Mouse (Mus musculus) T-helper 2 cell (primary cell): Measurements from ENCODE around the gene Tkt.
"Not testable (repeated sequence)": the region's sequence is repeated elsewhere in the genome, so short reads cannot be mapped to it uniquely, and the experiment has no call there.

Experiments
- in situ Hi-C: fragments of 300-600 bp; cut with MboI, MseI; formaldehyde crosslinking; loops from one replicate; pipeline ENCODE4 v1.15.1; 2025; ENCODE audit warnings: high pct_unique_total_duplicates

The Tkt gene

DNA sequence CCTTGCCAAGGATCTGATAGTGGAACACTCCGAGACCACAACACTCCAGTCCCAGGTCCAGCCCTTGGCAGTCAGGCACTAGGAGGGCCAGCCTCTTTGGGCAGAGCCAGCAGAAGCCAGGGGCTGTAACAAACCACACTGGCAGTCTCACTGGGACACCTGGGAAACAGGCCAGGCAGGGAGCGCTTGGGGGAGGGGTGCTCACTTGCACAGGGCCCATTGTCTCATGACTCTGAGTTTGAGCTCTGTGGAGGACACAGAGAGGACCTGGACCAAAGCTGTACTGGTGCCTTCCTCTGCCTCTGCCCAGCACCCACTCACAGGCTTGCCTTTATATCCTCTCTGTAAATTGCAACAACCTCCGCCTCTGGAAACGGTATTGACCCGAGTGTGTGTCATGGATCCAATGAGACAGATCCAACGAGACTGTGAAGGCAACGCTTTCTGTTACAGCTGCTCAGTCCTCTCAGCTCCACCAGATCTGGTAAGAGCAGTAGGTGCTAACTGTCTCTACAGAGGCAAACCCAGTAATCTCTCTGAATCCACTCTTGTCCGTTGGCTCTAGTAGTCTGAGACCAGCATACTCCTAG lies at the start of gene Tkt:
Gene Tkt (plus strand): TSS at position 229 of the 590 bp plus-strand sequence.
- in situ Hi-C loops = no loop called here

DNA sequence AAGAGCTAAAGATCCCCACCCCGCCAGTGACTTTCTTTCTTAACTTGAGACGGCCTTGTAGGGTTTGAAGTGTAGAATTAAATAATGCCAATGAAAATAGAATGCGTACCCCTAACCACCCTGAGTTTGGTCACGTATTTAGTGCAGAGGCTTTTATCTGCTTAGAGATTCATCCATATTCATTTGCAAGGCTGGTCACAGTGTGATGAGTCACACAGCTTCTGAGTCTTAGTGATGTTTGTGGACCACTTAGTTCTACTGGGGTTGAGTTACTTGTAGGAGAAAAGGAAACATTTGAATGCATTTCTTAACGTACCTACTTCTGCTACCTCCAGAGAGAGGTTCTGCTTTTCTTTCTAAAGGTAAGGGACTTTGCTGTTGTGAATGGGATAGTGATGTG lies 43.2 kb upstream of the Tkt start:
- in situ Hi-C loops = no loop called here

DNA sequence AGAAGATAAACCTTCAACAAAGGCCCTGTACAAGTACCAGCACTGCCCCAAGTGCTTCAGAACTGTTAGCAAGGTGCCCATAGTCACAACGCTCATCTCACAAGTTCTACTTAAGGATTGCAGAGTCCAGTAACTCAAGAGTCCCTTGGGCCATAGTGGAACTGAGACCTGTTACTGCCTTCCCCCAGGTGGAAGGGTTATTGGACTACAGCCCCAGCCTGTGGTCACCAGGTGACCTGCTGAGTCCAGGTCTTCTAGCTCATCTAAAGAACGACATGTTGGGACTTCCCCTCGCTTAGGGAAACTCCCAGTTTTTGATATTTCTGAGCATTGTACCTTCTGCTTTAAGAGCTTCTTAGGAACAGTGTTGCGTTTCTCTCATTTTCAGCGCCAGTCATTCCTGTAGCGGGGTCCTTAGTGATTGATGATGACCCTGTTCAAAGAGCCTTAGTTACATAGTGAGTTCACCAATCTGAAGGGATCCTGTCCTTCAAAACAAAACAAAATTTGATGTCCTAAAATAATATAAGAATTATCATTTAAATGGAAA lies 37.9 kb upstream of the Tkt start:
- in situ Hi-C loops = no loop called here

DNA sequence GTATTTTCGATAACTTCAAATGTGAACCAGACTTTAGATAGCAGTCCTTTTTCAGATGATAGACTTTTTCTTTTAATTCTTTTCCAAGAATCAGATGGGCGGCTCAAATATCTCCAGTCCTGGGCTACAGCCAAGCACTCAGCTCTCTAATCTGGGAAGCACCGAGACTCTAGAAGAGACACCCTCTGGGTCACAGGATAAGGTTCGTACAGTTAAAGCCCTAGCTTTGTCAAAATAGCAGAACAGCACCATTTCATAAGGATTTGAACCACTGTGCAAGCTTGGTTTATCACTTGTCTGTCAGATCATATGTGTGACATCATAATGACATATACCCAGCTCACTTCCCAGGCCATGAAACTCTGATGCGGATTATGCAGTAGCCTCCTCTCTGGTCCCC lies 35.3 kb upstream of the Tkt start:
- in situ Hi-C loops = no loop called here

DNA sequence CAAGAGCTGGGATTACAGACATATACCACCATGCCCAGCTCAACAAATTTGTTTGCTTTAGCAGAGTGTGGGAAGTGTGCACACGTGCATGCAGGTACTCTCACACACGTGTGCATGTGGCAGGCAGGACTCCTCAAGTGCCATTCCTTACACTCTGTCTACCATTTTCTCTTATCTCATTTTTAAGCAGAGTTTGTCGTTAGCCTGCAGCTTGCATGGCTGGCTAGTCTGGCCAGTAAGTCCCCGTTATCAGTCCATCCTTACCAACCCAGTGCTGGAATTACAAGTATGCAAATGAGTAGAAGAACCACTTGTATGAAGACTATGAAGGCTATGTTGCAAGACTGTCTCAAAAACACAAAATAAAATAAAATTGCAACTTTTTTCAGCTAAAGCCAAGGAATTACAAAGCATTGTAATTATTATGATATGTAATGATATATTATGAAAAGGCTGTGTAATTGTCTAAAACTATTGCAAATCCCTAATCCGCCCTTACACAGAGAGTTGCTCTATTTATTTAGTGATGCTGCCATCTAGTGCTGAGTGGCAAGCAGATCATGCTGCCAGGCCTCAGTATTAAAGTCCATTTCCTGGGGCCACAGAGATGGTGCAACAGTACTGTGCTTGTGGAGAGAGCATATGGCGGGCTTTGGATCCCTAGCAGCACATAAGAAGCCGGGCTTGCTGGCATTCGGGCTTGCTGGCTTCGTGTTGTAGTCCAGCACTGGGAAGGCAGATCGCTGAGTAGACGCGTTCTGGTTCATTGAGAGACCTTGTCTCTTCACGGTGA lies 32.0 kb upstream of the Tkt start:
- in situ Hi-C loops = no loop called here

DNA sequence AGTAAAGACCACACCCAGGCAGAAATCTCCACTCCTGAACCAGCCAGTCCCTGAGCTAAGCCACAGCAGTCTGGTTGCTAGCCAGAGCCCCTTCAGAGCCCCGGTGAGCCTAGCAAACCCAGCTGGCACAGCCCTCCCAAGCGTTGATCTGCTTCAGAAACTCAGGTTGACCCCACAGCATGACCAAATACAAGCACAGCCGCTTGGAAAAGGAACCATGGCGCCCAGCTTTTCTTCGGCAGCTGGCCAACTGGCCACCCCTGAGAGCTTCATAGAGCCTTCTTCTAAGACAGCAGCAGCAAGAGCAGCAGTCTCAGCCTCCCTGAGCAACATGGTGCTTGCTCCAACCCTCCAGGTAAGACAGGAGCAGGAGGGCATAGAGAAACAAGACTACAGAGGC lies 28.8 kb upstream of the Tkt start:
- in situ Hi-C loops = no loop called here

DNA sequence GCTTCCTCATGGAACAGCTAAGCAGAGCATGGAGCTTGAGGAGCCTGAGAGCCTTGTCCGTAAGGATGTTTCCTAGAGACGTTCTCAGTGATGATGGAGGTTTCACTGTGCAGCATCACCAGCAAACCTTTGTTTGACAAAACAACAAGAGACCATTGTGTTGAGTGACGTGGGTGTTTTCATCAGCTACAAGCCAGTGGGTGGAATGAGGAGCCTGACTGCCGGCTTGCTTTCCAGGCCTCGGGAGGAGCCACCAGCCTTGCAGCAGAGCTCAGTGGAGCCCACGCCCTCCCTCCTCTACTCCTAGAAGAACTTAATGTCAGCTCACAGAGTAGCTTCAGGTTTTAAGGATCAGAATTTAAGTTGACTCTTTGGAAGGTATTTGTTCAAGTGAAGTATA lies 24.8 kb upstream of the Tkt start:
- in situ Hi-C loops = no loop called here

DNA sequence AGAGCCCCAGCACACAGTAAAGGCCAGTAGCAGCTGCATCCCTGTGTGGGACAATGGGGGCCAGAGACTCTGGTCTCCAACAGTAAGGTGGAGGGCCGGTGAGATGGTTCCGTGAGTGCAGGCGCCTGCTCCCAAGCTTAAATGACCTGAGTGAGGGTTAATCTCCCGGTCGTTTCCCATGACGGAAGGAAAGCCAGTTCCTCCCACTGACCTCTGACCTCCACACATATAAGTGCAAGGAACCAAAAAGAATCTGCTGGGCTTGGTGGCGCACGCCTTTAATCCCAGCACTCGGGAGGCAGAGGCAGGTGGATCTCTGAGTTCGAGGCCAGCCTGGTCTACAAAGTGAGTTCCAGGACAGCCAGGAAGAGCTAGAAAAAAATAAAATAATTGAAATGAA lies 19.8 kb upstream of the Tkt start:
- in situ Hi-C loops = no loop called here

DNA sequence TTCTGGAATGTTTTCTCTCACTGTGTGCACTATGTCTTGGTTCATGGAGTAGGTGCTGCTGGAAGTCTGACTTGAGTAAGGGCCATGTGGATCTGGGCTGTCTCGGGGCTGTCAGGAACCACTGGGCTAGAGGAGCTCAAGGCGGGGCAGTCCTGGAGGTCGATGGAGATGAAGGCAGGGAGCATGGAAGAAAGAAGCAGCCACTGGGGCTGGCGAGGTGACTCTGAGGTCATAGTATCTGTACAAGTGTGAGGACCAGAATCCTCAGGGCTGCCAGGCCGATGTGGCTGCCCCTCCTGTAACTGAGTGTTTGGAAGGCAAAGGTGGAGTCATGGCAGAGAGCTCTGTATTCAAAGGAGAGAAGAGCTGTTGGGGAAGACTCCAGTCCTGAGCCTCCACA lies 19.2 kb upstream of the Tkt start:
- in situ Hi-C loops = no loop called here

DNA sequence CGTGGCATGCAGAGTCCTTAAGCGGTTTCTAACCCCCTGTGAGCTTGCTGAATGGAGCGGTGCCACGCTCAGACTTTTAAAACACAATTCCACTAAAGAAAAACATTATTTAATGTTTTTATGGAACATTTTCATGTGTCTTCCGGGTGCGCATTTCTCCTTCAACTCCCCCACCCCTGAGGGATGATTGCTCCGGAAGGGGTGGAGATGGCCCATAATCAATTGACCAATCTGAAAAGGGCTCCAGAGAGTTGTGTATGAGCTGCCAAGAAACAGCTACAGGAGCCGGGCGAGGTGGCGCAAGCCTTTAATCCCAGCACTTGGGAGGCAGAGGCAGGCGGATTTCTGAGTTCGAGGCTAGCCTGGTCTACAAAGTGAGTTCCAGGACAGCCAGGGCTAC lies 18.7 kb upstream of the Tkt start:
- in situ Hi-C loops = no loop called here

DNA sequence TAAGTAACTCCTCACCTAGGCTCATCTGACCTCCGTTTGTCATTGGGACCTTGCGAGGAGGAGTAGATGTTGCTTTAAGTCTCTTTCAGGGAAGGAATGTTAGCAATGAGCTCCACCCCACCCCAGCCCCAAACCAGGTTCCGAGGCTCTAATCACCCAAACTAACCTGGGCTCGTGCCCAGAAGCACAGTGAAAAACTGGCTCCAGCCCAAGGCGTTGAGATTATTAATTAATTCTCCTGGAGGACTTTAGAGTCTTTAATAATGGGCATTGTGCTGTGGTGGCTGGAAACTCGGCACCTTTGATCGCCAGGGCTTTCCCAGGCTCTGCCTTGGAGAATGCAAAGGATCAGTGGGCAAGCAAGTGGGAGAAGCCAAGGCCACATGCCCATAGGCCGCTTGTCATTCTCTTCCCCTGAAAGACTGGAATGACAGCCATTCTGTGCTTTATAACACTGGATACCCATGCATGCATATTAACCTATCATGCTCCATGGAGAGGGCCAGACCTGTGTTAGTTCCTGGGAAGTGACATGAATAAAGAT lies 17.4 kb upstream of the Tkt start:
- in situ Hi-C loops = loop anchor here (10.0 kb wide), 1 partner anchor 316 kb away; no protein-coding TSS in a partner anchor

DNA sequence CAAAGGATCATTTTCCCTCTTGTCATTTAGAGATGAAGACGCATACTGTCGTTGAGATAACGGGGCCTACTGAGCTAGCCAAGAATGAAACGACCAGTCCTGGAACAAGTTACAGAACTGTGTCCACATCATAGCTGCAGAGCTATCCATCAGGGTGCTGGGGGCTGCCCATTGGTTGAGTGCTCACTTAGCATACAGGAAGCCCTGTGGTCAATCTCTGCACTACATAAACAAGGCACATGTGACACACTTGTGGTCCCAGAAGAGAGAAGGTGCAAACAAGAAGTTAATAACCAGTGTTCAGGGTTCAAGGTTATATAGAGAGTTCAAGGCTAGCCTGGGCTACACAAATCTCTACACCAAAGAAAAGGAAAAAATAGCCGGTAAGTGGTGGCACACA lies 16.7 kb upstream of the Tkt start:
- in situ Hi-C loops = loop anchor here (10.0 kb wide), 1 partner anchor 317 kb away; no protein-coding TSS in a partner anchor

DNA sequence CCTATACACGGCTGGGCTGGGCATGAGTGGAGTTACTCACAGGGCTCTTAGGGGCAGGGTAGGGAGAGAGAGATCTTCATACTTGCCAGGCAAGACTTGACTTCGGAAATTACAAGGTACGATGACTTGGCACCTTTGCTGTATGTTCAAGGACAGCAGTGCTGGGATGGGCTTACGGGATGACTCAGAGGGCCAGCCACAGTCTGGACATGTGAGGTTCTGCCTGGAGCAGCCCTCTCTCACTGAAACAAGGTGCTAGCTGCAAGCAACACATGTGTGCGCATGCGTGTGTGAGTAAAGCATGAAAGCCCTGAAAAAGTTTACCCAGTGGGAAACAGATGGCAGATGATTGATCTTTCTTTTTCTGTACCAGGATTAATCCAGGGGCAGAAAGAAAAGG lies 16.3 kb upstream of the Tkt start:
- in situ Hi-C loops = loop anchor here (10.0 kb wide), 1 partner anchor 317 kb away; no protein-coding TSS in a partner anchor

DNA sequence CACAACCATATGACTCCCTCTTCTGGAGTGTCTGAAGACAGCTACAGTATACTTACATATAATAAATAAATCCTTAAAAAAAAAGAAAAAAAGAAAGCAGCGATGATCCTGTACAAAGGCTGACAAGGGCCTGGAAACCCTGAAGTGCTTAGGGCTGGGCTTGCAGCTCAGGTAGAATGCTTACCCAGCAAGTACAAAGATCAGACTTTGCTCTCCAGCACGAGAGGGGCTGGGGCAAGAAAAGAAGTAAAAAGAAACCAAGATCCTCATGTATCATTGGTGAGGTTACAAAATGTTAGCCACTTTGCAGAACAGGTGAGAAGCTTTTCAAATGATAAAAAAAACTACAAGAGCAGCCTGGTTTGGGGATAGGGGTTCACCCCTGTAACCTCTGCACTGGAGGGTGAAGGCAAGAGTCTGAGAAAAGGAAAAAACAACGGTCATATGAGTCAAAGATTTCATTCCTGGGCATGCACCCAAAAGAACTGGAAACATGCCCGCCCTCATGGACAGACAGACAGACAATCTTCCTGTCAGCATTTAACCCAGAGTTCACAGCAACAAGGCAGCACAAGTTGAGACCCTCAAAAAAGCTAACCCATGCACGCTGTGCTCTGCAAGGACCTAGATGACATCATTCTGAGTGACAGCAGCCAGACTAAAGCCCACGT lies 14.2 kb upstream of the Tkt start:
- in situ Hi-C loops = loop anchor here (10.0 kb wide), 1 partner anchor 319 kb away; no protein-coding TSS in a partner anchor

DNA sequence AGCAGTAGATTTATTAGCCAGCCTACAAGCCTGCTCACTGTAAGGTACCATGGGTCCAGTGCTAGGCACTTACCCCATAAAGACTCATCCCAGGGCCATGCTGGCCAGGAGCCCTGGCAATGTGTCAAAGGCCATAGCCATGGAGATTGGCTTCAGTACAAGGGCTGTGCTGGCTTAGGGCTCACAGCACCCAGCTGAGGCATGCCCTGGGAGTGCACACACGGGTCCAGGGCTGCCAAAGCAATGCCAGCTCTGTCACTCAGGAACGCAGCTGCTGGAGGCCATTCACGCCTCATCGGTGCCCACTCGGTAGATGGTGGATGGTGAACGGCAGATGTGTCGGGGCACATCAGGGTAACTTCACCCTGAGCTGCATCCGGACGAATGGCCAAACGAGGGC lies 6.6 kb upstream of the Tkt start:
- in situ Hi-C loops = no loop called here

DNA sequence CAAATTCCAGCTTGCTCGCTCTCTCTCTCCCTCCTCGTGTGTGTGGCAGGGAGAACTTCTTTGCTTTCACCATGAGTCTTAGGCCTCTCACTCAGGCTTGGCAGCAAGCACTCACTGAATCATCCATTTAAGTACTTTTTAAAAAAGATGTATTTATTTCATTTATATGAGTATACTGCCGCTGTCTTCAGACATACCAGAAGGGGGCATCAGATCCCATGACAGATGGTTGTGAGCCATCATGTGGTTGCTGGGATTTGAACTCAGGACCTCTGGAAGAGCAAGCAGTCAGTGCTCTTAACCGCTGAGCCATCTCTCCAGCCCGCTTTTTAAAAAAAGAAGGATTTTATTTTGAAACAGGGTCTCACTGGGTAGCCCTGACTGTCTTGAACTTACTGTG lies 4.8 kb upstream of the Tkt start:
- in situ Hi-C loops = not testable (repeated sequence)

DNA sequence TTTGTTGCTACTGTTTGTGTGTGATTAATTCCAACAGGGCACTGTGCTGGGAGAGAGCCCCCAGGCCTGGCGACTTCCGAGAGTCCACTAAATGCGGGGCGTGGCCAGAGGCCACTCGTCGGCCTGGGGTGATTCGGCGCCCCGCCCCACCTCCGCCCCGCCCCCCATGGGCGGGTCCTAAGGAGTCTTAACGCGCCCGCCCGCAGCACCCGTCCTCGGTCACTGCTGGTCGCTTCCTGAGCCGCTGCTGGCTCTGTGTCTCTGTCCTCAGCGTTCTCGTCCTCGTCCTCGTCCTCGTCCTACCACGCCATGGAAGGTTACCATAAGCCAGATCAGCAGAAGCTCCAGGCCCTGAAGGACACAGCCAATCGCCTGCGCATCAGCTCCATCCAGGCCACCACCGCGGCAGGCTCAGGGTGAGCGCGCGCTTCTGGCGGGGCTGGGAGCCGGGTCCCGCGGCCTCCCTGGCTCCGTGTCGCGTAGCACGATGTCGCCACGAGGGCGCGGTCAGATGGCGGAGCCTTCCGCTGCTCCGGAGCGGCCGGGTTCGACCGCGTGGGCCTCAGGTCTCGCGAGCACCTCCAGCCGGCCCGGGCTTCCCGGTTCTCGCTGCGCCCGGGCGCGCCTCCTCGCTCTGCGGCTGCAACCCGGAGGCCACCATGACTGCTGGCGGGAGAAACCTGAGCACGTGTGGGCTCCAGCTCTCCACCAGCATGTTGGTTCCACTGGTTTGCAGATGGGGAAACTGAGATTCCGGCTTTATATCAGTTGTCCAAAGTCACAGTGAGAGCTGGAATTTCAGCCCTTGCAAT lies 1.0 kb downstream of the Tkt start:
- in situ Hi-C loops = no loop called here

DNA sequence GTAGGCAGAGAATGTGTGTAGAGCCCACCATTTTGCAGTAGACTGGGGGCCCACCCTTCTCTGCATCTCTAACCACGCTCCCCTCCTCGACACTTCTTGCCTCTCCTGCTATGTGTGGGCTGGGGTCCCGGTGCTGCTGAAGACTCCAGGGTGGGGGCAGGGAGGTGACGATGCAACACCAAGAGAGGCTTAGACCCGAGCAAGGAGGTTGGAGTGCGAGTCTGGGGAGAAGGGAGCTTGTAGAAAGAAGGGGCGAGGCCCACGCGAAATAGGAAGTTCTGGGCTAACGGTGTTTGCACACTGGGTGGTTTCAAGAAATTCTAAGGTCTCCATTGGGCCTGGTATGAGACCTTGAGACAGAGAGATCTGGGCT lies 1.6 kb downstream of the Tkt start:
- in situ Hi-C loops = no loop called here

DNA sequence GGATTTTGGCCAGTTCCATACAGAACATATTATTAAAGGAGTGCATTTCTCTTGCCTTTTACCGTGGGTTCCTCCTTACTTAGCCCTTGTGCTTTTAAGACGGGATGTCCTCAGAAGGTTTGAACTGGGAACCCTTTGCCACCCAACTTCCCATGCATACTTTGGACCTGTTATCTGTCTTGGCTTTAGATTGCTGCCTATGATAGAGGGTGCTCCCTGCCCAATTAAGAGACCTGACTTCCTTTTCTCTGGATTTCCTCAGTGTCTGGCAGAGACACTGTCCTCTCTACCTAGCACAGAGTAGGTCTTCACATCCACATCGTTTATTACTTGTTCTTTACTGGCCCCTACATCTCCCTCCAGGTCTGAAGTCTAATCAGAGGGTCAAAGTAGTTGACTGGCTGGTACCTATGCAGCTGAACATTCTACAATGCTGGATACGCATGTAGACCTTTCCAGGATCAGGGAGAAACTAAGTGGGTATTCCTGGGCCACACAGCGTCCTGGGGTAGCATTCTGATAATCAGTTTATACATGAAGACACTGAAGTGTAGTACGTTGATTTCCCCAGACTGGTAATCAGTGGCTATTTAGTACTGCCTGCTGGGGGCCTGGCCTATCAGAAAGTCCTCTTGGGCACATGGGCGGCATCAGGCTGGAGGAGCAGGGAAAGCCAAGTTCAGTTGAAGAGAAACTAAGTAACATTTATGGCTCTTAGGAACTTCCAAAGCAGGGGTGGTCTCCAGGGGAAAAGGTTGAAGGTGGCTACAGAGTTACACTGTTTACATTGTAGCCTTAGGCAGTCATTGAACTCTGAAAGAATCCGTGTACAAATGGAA lies 2.3 kb downstream of the Tkt start:
- in situ Hi-C loops = no loop called here

DNA sequence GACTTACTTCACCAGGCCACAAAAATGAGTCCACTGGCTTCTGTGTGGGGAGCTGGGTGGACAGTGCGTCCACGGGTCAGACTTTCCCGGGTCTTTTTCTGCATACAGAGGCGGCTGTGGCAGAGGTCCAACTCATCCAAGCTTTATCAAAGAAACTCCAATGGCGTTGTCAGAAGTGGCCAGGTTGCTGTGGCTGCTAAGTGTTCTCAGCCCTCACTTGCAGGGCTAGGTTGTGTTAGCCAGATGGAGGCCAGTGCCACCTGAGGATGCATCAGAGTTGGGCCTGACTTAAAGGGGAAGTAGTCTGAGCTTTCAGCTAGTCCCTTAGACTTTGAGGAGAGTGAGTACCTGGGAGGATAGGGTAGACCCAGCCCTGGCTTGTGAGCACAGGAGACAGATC lies 3.4 kb downstream of the Tkt start:
- in situ Hi-C loops = no loop called here

DNA sequence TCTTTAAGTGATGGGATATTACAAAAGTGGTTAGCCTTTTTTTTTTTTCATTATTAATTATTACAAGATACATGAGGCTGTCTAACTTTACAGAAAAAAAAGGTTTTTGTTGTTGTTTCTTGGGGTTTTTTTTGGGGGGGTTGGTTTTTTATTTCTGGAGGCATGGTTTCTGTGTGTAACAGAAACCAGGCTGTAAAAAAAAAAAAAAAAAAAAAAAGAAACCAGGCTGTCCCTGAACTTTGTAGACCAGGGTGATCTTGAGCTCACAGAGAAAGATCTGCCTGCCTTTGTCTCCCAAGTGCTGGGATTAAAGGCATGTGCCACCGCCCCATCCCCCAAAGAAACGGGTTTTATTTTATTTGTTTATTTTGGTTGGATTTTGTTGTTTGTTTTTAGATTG lies 3.8 kb downstream of the Tkt start:
- in situ Hi-C loops = no loop called here
